Mouse (Mus musculus) liver, adult 2 months (tissue): ENCODE measurements around the gene Rnf5. TPM values are rescaled to one million over a fixed set of nuclear protein-coding genes. Genes with fewer than 3 reads are reported as not detected.

Source experiments
- DNase-seq: peaks from one replicate; pipeline ENCODE4 v3.0.0-alpha.2; 2011; ENCODE audit warnings: low read depth, low spot score; ENCODE audit errors: extremely low read depth
- H3K27ac ChIP-seq: fragments of 200-500 bp; replicated peaks from 2 replicates; pipeline ENCODE4 v1.5.1; 2012; ENCODE audit warnings: low read depth, mild to moderate bottlenecking, control low read depth, inconsistent platforms, low read length; ENCODE audit not compliant: insufficient read depth
- H3K27me3 ChIP-seq: fragments of 200-500 bp; 2 replicates; pipeline ENCODE4 v1.6.1; 2012; ENCODE audit warnings: mild to moderate bottlenecking, moderate library complexity, low read length, inconsistent platforms; ENCODE audit not compliant: control insufficient read depth, insufficient read depth
- H3K36me3 ChIP-seq: fragments of 200-500 bp; 2 replicates; pipeline ENCODE4 v1.6.1; 2012; ENCODE audit warnings: low read length, inconsistent platforms; ENCODE audit not compliant: control insufficient read depth, insufficient read depth
- H3K4me1 ChIP-seq: fragments of 200-500 bp; 2 replicates; pipeline ENCODE4 v1.6.1; 2011; ENCODE audit warnings: low read length; ENCODE audit not compliant: control insufficient read depth, insufficient read depth
- H3K4me3 ChIP-seq: fragments of 200-500 bp; 2 replicates; pipeline ENCODE4 v1.5.1; 2011; ENCODE audit warnings: low read depth, mild to moderate bottlenecking, control low read depth, low read length, moderate library complexity; ENCODE audit not compliant: insufficient read depth
- H3K79me2 ChIP-seq: fragments of 200-500 bp; 2 replicates; pipeline ENCODE4 v1.6.1; 2012; ENCODE audit warnings: inconsistent platforms, mild to moderate bottlenecking, low read length, moderate library complexity; ENCODE audit not compliant: control insufficient read depth, insufficient read depth
- H3K9ac ChIP-seq: fragments of 200-500 bp; 2 replicates; pipeline ENCODE4 v1.6.1; 2012; ENCODE audit warnings: low read depth, mild to moderate bottlenecking, control low read depth, inconsistent platforms, low read length
- CTCF ChIP-seq: fragments of 200-500 bp; IDR thresholded peaks from 2 replicates; pipeline ENCODE4 v1.5.1; 2011; ENCODE audit warnings: low read depth, low read length, control low read depth
- POLR2A ChIP-seq: fragments of 200-500 bp; IDR thresholded peaks from 2 replicates; pipeline ENCODE4 v1.6.1; 2011; ENCODE audit warnings: low read length, control low read depth; ENCODE audit not compliant: insufficient read depth; ENCODE audit errors: extremely low read depth
- WGBS: fragments of 180-500 bp; shearing (Covaris S2); methylation state at CpG from one replicate; pipeline ENCODE4 v1.1.7; 2018; 5-methylcytosine and 5-hydroxymethylcytosine counted together
- polyA plus RNA-seq: library from polyadenylated mRNA; depleted of rRNA; stranded (reverse); fragments of >200 nt; gene quantifications from 2 replicates; pipeline ENCODE4 v1.2.3, GENCODE M21; 2012
- total RNA-seq: library from RNA; depleted of rRNA; stranded (reverse); fragments of >200 nt; gene quantifications from 2 replicates; pipeline ENCODE4 v1.2.3, GENCODE M21; 2014

Rnf5 gene
- total and polyA plus RNA-seq, 2 experiments: 23.0 to 155 TPM

GRCm38 (mm10) chr17:34576577-34576976, 26.9 kb downstream of the Rnf5 start:
- H3K79me2 ChIP-seq: no peaks in the 10 kb centered on the region
- no peaks in the 10 kb centered on the region for H3K36me3 ChIP-seq
- no peak overlapping the region for H3K4me3 ChIP-seq
- WGBS: 79% methylated on average over 5 of the region's 5 CpGs
- H3K27me3 ChIP-seq: no peaks in the 10 kb centered on the region
- no peak overlapping the region for H3K27ac ChIP-seq
- no peak for DNase-seq
- H3K4me1 ChIP-seq: no peaks in the 10 kb centered on the region
- no peak for TF ChIP-seq CTCF
- H3K9ac ChIP-seq: no peak overlapping the region

- H3K79me2 ChIP-seq: no peaks in the 10 kb centered on the region
- no peak for DNase-seq
- no peak overlapping the region for H3K9ac ChIP-seq
- WGBS: 36% methylated on average over 15 of the region's 15 CpGs
- no peaks in the 10 kb centered on the region for H3K27me3 ChIP-seq
- H3K27ac ChIP-seq: no peak overlapping the region
- H3K36me3 ChIP-seq: no peaks in the 10 kb centered on the region
- no peaks in the 10 kb centered on the region for H3K4me1 ChIP-seq
- no peak overlapping the region for H3K4me3 ChIP-seq
- TF ChIP-seq POLR2A (no peak), CTCF (no peak)
Observed at GRCm38 (mm10) chr17:34572361-34572760, 31.1 kb downstream of the Rnf5 start.

GRCm38 (mm10) chr17:34571875-34572274, 31.6 kb downstream of the Rnf5 start:
- no peaks in the 10 kb centered on the region for H3K4me1 ChIP-seq
- 28% methylated on average over 5 of the region's 5 CpGs for WGBS
- no peak overlapping the region for H3K4me3 ChIP-seq
- no peak overlapping the region for H3K9ac ChIP-seq
- no peaks in the 10 kb centered on the region for H3K27me3 ChIP-seq
- H3K36me3 ChIP-seq: no peaks in the 10 kb centered on the region
- TF ChIP-seq CTCF (peak; percentile 79), POLR2A (no peak)
- no peak overlapping the region for H3K27ac ChIP-seq
- no peak for DNase-seq
- no peaks in the 10 kb centered on the region for H3K79me2 ChIP-seq

GRCm38 (mm10) chr17:34569919-34570318, 33.6 kb downstream of the Rnf5 start:
- no peak overlapping the region for H3K9ac ChIP-seq
- no peak overlapping the region for H3K4me3 ChIP-seq
- no peak for DNase-seq
- no peaks in the 10 kb centered on the region for H3K79me2 ChIP-seq
- H3K27ac ChIP-seq: no peak overlapping the region
- no peaks in the 10 kb centered on the region for H3K27me3 ChIP-seq
- no peaks in the 10 kb centered on the region for H3K36me3 ChIP-seq
- WGBS: 84% methylated on average over 4 of the region's 4 CpGs
- TF ChIP-seq POLR2A (no peak), CTCF (no peak)
- no peaks in the 10 kb centered on the region for H3K4me1 ChIP-seq

GRCm38 (mm10) chr17:34568421-34568820, 35.1 kb downstream of the Rnf5 start:
- H3K79me2 ChIP-seq: no peaks in the 10 kb centered on the region
- no peaks in the 10 kb centered on the region for H3K36me3 ChIP-seq
- TF ChIP-seq CTCF (no peak), POLR2A (no peak)
- H3K27ac ChIP-seq: no peak overlapping the region
- no peak for DNase-seq
- no peak overlapping the region for H3K4me3 ChIP-seq
- H3K9ac ChIP-seq: no peak overlapping the region
- WGBS: 84% methylated on average over 13 of the region's 13 CpGs
- no peaks in the 10 kb centered on the region for H3K4me1 ChIP-seq
- no peaks in the 10 kb centered on the region for H3K27me3 ChIP-seq

GRCm38 (mm10) chr17:34567311-34567710, 36.2 kb downstream of the Rnf5 start:
- no peaks in the 10 kb centered on the region for H3K4me1 ChIP-seq
- no peak overlapping the region for H3K27ac ChIP-seq
- no peaks in the 10 kb centered on the region for H3K79me2 ChIP-seq
- no peaks in the 10 kb centered on the region for H3K36me3 ChIP-seq
- DNase-seq: no peak
- TF ChIP-seq POLR2A (no peak), CTCF (no peak)
- H3K4me3 ChIP-seq: no peak overlapping the region
- 61% methylated on average over 9 of the region's 9 CpGs for WGBS
- H3K27me3 ChIP-seq: no peaks in the 10 kb centered on the region
- H3K9ac ChIP-seq: no peak overlapping the region
